Mouse (Mus musculus) liver, embryonic 15.5 days (tissue): ENCODE data around the gene Lmln. TPM values are rescaled to one million over a fixed set of nuclear protein-coding genes. Genes with fewer than 3 reads are reported as not detected.

Source experiments
- ATAC-seq: fragments of 200-750 bp; cut with Nextera tagmentation; 2 replicates; pipeline ENCODE4 v1.8.0; 2017; ENCODE audit warnings: moderate number of reproducible peaks, mild to moderate bottlenecking, moderate library complexity; ENCODE audit not compliant: insufficient read depth
- H3K27ac ChIP-seq: fragments of 300-500 bp; sonication (generic); replicated peaks from 2 replicates; pipeline ENCODE4 v1.5.1; 2015; ENCODE audit warnings: mild to moderate bottlenecking, inconsistent platforms
- H3K27me3 ChIP-seq: fragments of 300-500 bp; sonication (generic); 2 replicates; pipeline ENCODE4 v1.6.1; 2015; ENCODE audit warnings: mild to moderate bottlenecking, inconsistent platforms
- H3K36me3 ChIP-seq: fragments of 300-500 bp; sonication (generic); replicated peaks from 2 replicates; pipeline ENCODE4 v1.6.1; 2015; ENCODE audit warnings: moderate library complexity, mild to moderate bottlenecking, inconsistent platforms
- H3K4me1 ChIP-seq: fragments of 300-500 bp; sonication (generic); replicated peaks from 2 replicates; pipeline ENCODE4 v1.6.1; 2015; ENCODE audit warnings: inconsistent platforms
- H3K4me2 ChIP-seq: fragments of 300-500 bp; sonication (generic); 2 replicates; pipeline ENCODE4 v1.6.1; 2015; ENCODE audit warnings: moderate library complexity, mild to moderate bottlenecking, inconsistent platforms
- H3K4me3 ChIP-seq: fragments of 300-500 bp; sonication (generic); replicated peaks from 2 replicates; pipeline ENCODE4 v1.5.1; 2015; ENCODE audit warnings: mild to moderate bottlenecking, inconsistent platforms
- H3K9ac ChIP-seq: fragments of 300-500 bp; sonication (generic); 2 replicates; pipeline ENCODE4 v1.6.1; 2015; ENCODE audit warnings: moderate library complexity, mild to moderate bottlenecking, inconsistent platforms
- H3K9me3 ChIP-seq: fragments of 300-500 bp; sonication (generic); replicated peaks from 2 replicates; pipeline ENCODE4 v1.6.1; 2016; ENCODE audit warnings: inconsistent platforms
- WGBS: fragments of 180-500 bp; shearing (Covaris S2); methylation state at CpG from one replicate; pipeline ENCODE4 v1.1.7; 2015; ENCODE audit warnings: mixed read lengths; ENCODE audit not compliant: insufficient replicate concordance; 5-methylcytosine and 5-hydroxymethylcytosine counted together
- polyA plus RNA-seq: library from polyadenylated mRNA; unstranded; fragments of >200 nt; fragmentation: Nextera tagmentation; extraction: Ambion mirVana; gene quantifications from 2 replicates; pipeline ENCODE4 v1.2.1, GENCODE M21; 2015

The Lmln gene
- 0.63 and 0.77 TPM in 2 replicates for polyA plus RNA-seq

DNA sequence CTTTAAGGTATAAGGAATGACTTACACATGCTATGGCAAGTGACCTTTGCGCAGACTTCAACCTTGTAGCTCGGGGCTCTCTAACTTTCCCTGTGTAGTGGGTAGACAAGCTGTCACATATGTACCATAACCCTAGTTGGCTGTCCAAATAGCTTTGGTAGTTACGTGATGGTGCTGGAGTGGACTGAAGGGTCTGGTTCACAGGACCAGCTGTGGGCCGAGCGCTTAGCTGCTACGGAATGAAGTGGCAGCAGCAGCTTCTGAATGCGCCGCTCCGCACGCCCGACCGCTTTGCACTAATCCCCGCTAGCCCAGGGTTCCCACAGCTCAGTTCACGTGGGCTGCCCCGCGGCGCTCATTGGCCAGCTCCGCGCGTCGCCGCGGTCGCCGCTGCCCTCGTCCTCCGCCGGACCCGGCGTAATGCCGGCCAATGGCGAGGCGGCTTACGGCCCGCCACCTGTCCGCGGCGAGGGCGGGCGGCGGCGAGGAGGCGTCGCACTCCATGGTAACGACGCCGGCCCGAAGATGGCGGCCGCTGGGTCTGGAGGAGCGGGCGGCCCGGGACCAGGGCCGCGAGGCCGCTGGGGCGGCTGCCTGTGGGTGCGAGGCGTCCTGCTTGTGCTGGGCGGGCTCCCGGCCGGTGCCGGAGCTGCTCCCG lies at the start of gene Lmln:
Gene Lmln, plus strand, starts transcription at position 498 of the 658 bp plus-strand sequence.
- Histone ChIP-seq H3K36me3 (peaks cover 33% of the 10 kb centered on the region), H3K4me3 (peak within 1 kb of the TSS; percentile 88), H3K4me1 (peaks cover 45% of the 10 kb centered on the region), H3K9me3 (no peaks in the 10 kb centered on the region), H3K9ac (peak within 1 kb of the TSS; percentile 68), H3K27ac (peak within 1 kb of the TSS; percentile 81), H3K27me3 (no peaks in the 10 kb centered on the region), H3K4me2 (peak within 1 kb of the TSS; percentile 97)
- WGBS = under 1% methylated on average over 63 of the region's 64 CpGs
- peak; percentile 93 for ATAC-seq

GRCm38 (mm10) chr16:33013801-33014200 lies 48.5 kb upstream of the Lmln start:
- Histone ChIP-seq H3K36me3 (peaks cover 42% of the 10 kb centered on the region), H3K4me3 (no peak overlapping the region), H3K4me2 (no peak overlapping the region), H3K27ac (no peak overlapping the region), H3K27me3 (no peaks in the 10 kb centered on the region), H3K9me3 (no peaks in the 10 kb centered on the region), H3K4me1 (no peaks in the 10 kb centered on the region; the same call in 1 of the 2 replicates), H3K9ac (no peak overlapping the region)
- ATAC-seq = no peak
- 83% methylated on average over 5 of the region's 5 CpGs for WGBS

- WGBS = 62% methylated on average over 1 of the region's 1 CpGs
- Histone ChIP-seq H3K9ac (no peak overlapping the region), H3K9me3 (no peaks in the 10 kb centered on the region), H3K4me2 (no peak overlapping the region), H3K36me3 (peaks cover 31% of the 10 kb centered on the region), H3K4me1 (no peaks in the 10 kb centered on the region; the same call in 1 of the 2 replicates), H3K4me3 (no peak overlapping the region), H3K27me3 (no peaks in the 10 kb centered on the region), H3K27ac (no peak overlapping the region)
- ATAC-seq = no peak
Observed at GRCm38 (mm10) chr16:33014921-33015320, 47.4 kb upstream of the Lmln start.

DNA sequence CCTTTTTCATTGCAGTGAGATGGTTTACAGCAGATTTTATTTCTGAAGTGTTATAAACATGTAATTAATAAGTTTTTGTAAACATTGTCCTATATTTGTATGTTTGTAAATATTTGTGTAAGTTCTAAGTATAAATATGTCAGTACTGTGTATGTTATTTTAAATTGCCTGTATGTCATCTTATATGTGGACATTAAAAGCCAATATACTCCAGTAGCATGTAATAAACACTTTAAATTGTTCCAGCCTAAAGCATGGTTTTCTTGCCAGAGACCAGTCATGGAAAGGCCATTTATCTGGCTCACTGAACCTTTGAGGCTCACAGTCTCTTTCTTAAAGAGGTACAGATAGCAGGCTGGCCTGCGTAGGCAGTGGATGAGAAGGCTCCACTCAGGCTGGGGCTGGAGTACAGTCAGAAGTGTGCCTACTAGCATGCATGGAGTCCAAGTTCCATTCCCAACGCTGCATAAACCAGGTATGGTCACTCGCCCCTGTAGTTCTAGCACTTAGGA lies 46.9 kb upstream of the Lmln start:
- no peak for ATAC-seq
- H3K36me3 ChIP-seq = peaks cover 26% of the 10 kb centered on the region
- no peak overlapping the region for H3K4me2 ChIP-seq
- WGBS = 71% methylated on average over 3 of the region's 3 CpGs
- no peak overlapping the region for H3K9ac ChIP-seq
- H3K27ac ChIP-seq = no peak overlapping the region
- H3K4me3 ChIP-seq = no peak overlapping the region
- H3K27me3 ChIP-seq = no peaks in the 10 kb centered on the region
- no peaks in the 10 kb centered on the region for H3K9me3 ChIP-seq
- no peaks in the 10 kb centered on the region; the same call in 1 of the 2 replicates for H3K4me1 ChIP-seq

DNA sequence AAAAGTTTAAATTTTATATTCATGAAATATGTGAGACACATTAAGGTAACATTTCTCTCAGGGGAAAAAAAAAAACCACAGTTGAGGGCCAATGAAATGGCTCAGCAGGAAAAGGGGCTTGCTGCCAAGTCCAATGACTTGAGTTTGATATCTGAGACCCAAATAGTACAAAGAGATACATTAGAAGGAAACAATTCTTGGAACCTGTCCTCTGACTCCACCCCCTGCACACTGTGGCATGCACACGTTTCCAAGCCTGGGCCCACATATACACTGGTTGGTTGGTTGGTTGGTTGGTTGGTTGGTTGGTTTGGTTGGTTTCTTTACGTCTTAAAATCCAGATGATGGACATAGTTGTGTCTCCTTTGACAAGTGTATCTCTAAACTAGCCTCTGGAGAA lies 46.3 kb upstream of the Lmln start:
- Histone ChIP-seq H3K4me3 (no peak overlapping the region), H3K4me2 (no peak overlapping the region), H3K27me3 (no peaks in the 10 kb centered on the region), H3K36me3 (peaks cover 22% of the 10 kb centered on the region), H3K9ac (no peak overlapping the region), H3K9me3 (no peaks in the 10 kb centered on the region), H3K27ac (no peak overlapping the region), H3K4me1 (no peaks in the 10 kb centered on the region; the same call in 1 of the 2 replicates)
- no peak for ATAC-seq
- 67% methylated on average over 2 of the region's 2 CpGs for WGBS

DNA sequence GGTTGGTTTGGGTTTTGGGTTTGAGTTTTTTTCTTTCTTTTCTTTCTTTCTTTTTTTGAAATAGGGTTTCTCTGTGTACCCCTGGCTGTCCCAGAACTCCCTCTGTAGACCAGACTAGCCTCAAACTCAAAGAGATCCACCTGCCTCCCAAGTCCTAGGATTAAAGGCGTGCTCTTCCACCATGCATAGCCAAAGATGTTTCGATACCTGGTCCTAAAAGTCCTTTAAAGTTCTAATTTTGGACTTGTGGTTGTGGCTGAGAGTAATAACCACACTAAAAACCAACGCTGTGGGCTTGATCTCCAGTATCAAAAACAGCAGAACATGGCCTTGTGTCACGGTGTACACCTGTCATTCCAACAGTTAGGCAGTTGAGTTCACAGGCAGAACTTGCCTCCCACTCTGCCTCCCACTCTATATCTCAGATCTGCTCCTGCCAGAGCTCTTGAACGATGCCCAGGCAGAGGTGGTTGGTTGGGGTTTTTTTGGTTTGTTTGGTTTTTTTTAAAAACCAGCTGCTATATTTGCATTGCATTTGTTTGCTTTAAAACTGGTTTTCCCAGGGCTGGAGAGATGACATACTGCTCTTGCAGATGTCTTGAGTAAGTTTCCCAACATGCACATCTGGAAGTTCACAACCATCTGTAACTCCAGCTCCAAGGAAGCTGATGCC lies 44.5 kb upstream of the Lmln start:
- ATAC-seq = no peak
- no peaks in the 10 kb centered on the region for H3K27me3 ChIP-seq
- WGBS = 61% methylated on average over 5 of the region's 5 CpGs

DNA sequence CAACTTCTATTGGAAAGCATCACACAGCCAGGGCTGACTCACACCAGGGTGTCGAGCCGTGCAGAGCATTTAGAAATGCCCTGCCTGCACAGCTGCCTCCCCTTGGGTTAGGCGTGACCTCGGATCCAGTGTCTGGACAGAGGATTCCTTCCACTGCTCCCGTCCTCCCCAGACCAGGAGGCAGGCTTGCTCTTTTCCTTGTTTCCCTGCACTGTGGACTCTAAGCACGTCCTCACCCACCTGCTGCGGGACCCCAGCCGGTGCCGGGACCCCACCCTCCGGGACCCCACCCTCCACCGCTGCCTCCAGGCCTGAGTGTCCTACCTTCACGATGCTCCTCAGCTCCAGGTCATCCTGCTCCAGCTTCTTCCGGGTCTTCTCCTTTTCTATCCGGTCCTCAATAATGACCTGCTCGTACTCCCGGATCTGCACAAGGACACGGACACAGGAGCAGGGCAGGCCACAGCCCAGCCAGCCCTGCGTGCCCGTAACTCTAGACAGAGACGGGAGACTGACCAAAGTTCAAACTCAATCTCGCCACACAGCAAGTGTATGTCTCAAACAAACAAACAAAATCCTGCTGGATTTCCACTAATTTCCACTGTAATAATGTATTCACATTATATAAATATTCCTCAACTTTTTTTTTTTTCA lies 43.1 kb upstream of the Lmln start:
- peaks cover 4% of the 10 kb centered on the region; the same call in 1 of the 2 replicates for H3K36me3 ChIP-seq
- no peaks in the 10 kb centered on the region for H3K27me3 ChIP-seq
- WGBS = 73% methylated on average over 21 of the region's 21 CpGs
- H3K9ac ChIP-seq = no peak overlapping the region
- peak overlapping the region; percentile 20; the same call in 1 of the 2 replicates for H3K4me2 ChIP-seq
- H3K4me3 ChIP-seq = no peak overlapping the region
- H3K9me3 ChIP-seq = no peaks in the 10 kb centered on the region
- H3K27ac ChIP-seq = no peak overlapping the region
- no peaks in the 10 kb centered on the region; the same call in 1 of the 2 replicates for H3K4me1 ChIP-seq
- no peak for ATAC-seq

More for the DNA sequence above, 44.5 kb upstream of the Lmln start:
- H3K4me1 ChIP-seq = no peaks in the 10 kb centered on the region; the same call in 1 of the 2 replicates
- H3K27ac ChIP-seq = no peak overlapping the region
- no peak overlapping the region for H3K4me3 ChIP-seq
- peaks cover 14% of the 10 kb centered on the region for H3K36me3 ChIP-seq
- H3K4me2 ChIP-seq = no peak overlapping the region
- no peaks in the 10 kb centered on the region for H3K9me3 ChIP-seq
- H3K9ac ChIP-seq = no peak overlapping the region

DNA sequence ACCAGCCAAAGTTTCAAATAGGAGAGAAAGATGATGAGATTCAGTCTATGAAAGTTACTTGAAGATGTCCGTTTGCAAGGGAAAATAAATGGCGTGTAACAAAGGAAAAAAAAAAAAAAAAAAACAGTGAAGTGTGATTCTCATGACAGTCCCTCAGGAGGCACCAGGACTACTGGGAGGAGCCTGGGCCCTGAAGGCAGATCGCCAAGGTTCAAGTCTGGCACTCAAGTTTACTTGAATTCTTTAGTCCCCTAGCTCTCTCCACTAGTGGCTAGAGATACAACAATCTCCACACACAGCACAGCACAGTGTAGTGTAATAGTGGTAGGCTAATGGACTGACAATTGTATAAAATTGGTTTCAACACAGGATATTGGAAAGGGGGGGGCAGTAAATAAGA lies 40.9 kb upstream of the Lmln start:
- 49% methylated on average over 3 of the region's 3 CpGs for WGBS
- no peaks in the 10 kb centered on the region; the same call in 1 of the 2 replicates for H3K4me1 ChIP-seq
- no peaks in the 10 kb centered on the region for H3K36me3 ChIP-seq
- no peaks in the 10 kb centered on the region for H3K9me3 ChIP-seq
- H3K27me3 ChIP-seq = no peaks in the 10 kb centered on the region
- no peak overlapping the region for H3K27ac ChIP-seq
- H3K4me3 ChIP-seq = no peak overlapping the region
- no peak overlapping the region for H3K4me2 ChIP-seq
- no peak for ATAC-seq
- H3K9ac ChIP-seq = no peak overlapping the region

- Histone ChIP-seq H3K9ac (no peak overlapping the region), H3K27me3 (no peaks in the 10 kb centered on the region), H3K9me3 (no peaks in the 10 kb centered on the region), H3K36me3 (no peaks in the 10 kb centered on the region), H3K27ac (no peak overlapping the region), H3K4me1 (no peaks in the 10 kb centered on the region), H3K4me3 (no peak overlapping the region), H3K4me2 (no peak overlapping the region)
- under 1% methylated on average over 4 of the region's 4 CpGs for WGBS
- ATAC-seq = peak; percentile 44; the same call in 1 of the 2 replicates
Observed at GRCm38 (mm10) chr16:33023750-33024149, 38.6 kb upstream of the Lmln start.

GRCm38 (mm10) chr16:33024456-33025104 lies 37.7 kb upstream of the Lmln start:
- Histone ChIP-seq H3K36me3 (no peaks in the 10 kb centered on the region), H3K4me3 (no peak overlapping the region), H3K4me2 (no peak overlapping the region), H3K27me3 (no peaks in the 10 kb centered on the region), H3K27ac (no peak overlapping the region), H3K9me3 (no peaks in the 10 kb centered on the region), H3K4me1 (no peaks in the 10 kb centered on the region), H3K9ac (no peak overlapping the region)
- ATAC-seq = no peak
- WGBS = 58% methylated on average over 8 of the region's 8 CpGs
